In the genomic region with DNA sequence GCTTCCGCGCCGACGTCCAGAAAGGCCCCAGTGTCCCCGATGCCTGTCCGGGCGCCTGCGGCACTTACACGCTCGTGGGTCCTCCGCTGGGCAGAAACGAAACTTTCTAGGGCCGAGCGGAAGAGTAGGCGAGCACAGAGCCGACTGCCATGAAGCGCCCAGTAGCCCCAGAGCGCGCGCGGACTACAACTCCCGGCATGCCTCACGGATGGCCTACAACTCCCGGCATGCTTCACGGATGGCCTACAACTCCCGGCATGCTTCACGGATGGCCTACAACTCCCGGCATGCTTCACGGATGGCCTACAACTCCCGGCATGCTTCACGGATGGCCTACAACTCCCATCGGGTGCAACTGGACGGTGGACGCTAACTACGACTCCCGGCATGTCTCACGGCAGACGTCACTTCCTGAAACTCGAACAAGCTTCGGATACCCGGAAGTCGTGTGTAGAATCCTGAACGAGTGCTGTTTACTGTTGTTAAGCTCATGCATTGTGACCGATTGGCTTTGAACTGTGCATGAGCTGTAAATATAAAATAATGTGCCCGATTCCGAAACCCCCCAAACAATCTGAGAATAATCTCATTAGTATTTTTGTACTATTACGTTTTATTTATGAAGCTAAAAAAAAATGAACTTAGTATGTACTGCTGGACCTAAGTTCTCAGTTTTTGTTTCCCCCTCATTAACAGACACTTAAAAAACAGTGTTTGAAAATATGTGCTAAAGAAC, we compare ENCODE assay signal across 8 mouse cellular contexts. TPM values are rescaled to one million over a fixed set of nuclear protein-coding genes. Genes with fewer than 3 reads are reported as not detected.
DNase-seq lines count a peak whose midpoint lies in the region; ATAC-seq and TF ChIP-seq lines count a peak whose summit lies in the region.

A gene (minus strand): TSS at position 187 of the 736 bp plus-strand sequence.

- intact Hi-C loops in gastrocnemius, adult 2 months (cut with DNase I), result no loop called here
- intact Hi-C loops in left cerebral cortex, adult 2 months (cut with DNase I), result no loop called here

- no peaks in the 10 kb centered on the region for H3K27me3 ChIP-seq in hindbrain, postnatal 0 days (ENCODE audit: insufficient read depth, low read length)

- H3K4me1 ChIP-seq in hindbrain, postnatal 0 days (ENCODE audit: insufficient read depth, low read length), result peaks cover 4% of the 10 kb centered on the region

- H3K36me3 ChIP-seq in hindbrain, postnatal 0 days (ENCODE audit: insufficient read depth, low read length), result no peaks in the 10 kb centered on the region

- H3K4me3 ChIP-seq in gastrocnemius, adult 2 months, result peak within 1 kb of the TSS; percentile 98
- peak within 1 kb of the TSS; percentile 85 for H3K4me3 ChIP-seq in hindbrain, postnatal 0 days (ENCODE audit: low read length)
- H3K4me3 ChIP-seq in left cerebral cortex, adult 2 months, result peak within 1 kb of the TSS; percentile 81

- under 1% methylated on average over 47 of the region's 47 CpGs for WGBS in hindbrain, postnatal 0 days

- DNase-seq in ZHBTc4 (ENCODE audit: low read depth, low spot score), result peak; percentile 97
- DNase-seq in gastrocnemius, adult 2 months, result peak; percentile 96
- peak; percentile 99 for DNase-seq in hindbrain, postnatal 0 days (ENCODE audit: low spot score)
- peak; percentile 93 to 95 for DNase-seq in left cerebral cortex, adult 2 months (ENCODE audit: extremely low spot score in 1 of 2, low spot score in 2 of 2)
- DNase-seq in right cerebral cortex, adult 2 months (ENCODE audit: low spot score in 2 of 2), result peak; percentile 94 to 98
- peak; percentile 94 for DNase-seq in urinary bladder, postnatal 14 days (ENCODE audit: low spot score)

- H3K9me3 ChIP-seq in hindbrain, postnatal 0 days (ENCODE audit: low read length), result no peaks in the 10 kb centered on the region

- H3K27ac ChIP-seq in gastrocnemius, adult 2 months, result peak within 1 kb of the TSS; percentile 95
- H3K27ac ChIP-seq in hindbrain, postnatal 0 days, result peak within 1 kb of the TSS; percentile 91
- peak within 1 kb of the TSS; percentile 94 for H3K27ac ChIP-seq in left cerebral cortex, adult 2 months

- TF ChIP-seq CTCF in gastrocnemius, adult 2 months (IDR thresholded peaks at IDR 0.05), result no peak
- no peak for TF ChIP-seq CTCF in hindbrain, postnatal 0 days (IDR thresholded peaks at IDR 0.05; ENCODE audit: low read depth)
- TF ChIP-seq CTCF in left cerebral cortex, adult 2 months (IDR thresholded peaks at IDR 0.05), result no peak

- H3K9ac ChIP-seq in hindbrain, postnatal 0 days (replicated peaks; ENCODE audit: low read length), result peak within 1 kb of the TSS; percentile 64

- peak within 1 kb of the TSS; percentile 84 for H3K4me2 ChIP-seq in hindbrain, postnatal 0 days (ENCODE audit: low read depth, low read length)

- peak; percentile 92 for ATAC-seq in common myeloid progenitor, adult 5-6 weeks (replicated peaks; ENCODE audit: low read depth, poor library complexity, severe bottlenecking)
- peak; percentile 98 for ATAC-seq in hindbrain, postnatal 0 days
- ATAC-seq in megakaryocyte, adult 5-6 weeks (ENCODE audit: poor library complexity, severe bottlenecking), result peak; percentile 85

RNA-seq across cellular contexts. Expression of the gene that starts here (rescaled TPM):
- 13.6 and 17.0 TPM in 2 replicates for total RNA-seq in common myeloid progenitor, adult 5-6 weeks (2017)
- 100 to 1,000 TPM; 160 to 205 TPM for total RNA-seq in gastrocnemius, adult 2 months (2021)
- total RNA-seq in hindbrain, postnatal 0 days (2014; rRNA removed), result 10.1 and 11.9 TPM in 2 replicates
- polyA plus RNA-seq in hindbrain, postnatal 0 days (2015; fragmentation: Nextera tagmentation; extraction: Ambion mirVana), result 8.2 and 8.6 TPM in 2 replicates
- 10 to 100 TPM; 29.4 to 30.2 TPM for total RNA-seq in left cerebral cortex, adult 2 months (2021)
- 20.3 and 24.4 TPM in 2 replicates for total RNA-seq in megakaryocyte, adult 5-6 weeks (2015)
- 18.2 and 22.2 TPM in 2 replicates for total RNA-seq in megakaryocyte, adult 5-6 weeks (2017)

Comparison
In these comparisons a context has a peak if more than half of its experiments do, and no peak if none do; other contexts are left out.
1. Peak in every context shown above with its lines: DNase-seq, ATAC-seq, H3K4me3 ChIP-seq and H3K27ac ChIP-seq.